Mouse (Mus musculus) midbrain, embryonic 12.5 days (tissue): ENCODE measurements around the gene Ash1l. TPM values are rescaled to one million over a fixed set of nuclear protein-coding genes. Genes with fewer than 3 reads are reported as not detected.
A peak's percentile ranks its signal among the peaks of the same experiment; 100 is the strongest.

Experiments used
- ATAC-seq: fragments of 200-750 bp; cut with Nextera tagmentation; 2 replicates; pipeline ENCODE4 v1.8.0; 2017; ENCODE audit warnings: low read depth, moderate TSS enrichment, moderate library complexity; ENCODE audit not compliant: low FRiP score
- H3K27ac ChIP-seq: fragments of 300-500 bp; sonication (generic); replicated peaks from 2 replicates; pipeline ENCODE4 v1.5.1; 2016; ENCODE audit warnings: mild to moderate bottlenecking
- H3K27me3 ChIP-seq: fragments of 300-500 bp; sonication (generic); 2 replicates; pipeline ENCODE4 v1.6.1; 2016; ENCODE audit warnings: mild to moderate bottlenecking
- H3K36me3 ChIP-seq: fragments of 300-500 bp; sonication (generic); 2 replicates; pipeline ENCODE4 v1.6.1; 2016
- H3K4me1 ChIP-seq: fragments of 300-500 bp; sonication (generic); 2 replicates; pipeline ENCODE4 v1.6.1; 2016
- H3K4me2 ChIP-seq: fragments of 300-500 bp; sonication (generic); replicated peaks from 2 replicates; pipeline ENCODE4 v1.6.1; 2016; ENCODE audit warnings: mild to moderate bottlenecking, moderate library complexity
- H3K4me3 ChIP-seq: fragments of 300-500 bp; sonication (generic); 2 replicates; pipeline ENCODE4 v1.5.1; 2016; ENCODE audit warnings: mild to moderate bottlenecking
- H3K9ac ChIP-seq: fragments of 300-500 bp; sonication (generic); replicated peaks from 2 replicates; pipeline ENCODE4 v1.6.1; 2016; ENCODE audit warnings: mild to moderate bottlenecking, moderate library complexity
- H3K9me3 ChIP-seq: fragments of 300-500 bp; sonication (generic); 2 replicates; pipeline ENCODE4 v1.6.1; 2016; ENCODE audit warnings: mild to moderate bottlenecking
- WGBS: fragments of 180-500 bp; shearing (Covaris S2); methylation state at CpG from one replicate; pipeline ENCODE4 v1.1.7; 2016; 5-methylcytosine and 5-hydroxymethylcytosine counted together
- polyA plus RNA-seq: library from polyadenylated mRNA; unstranded; fragments of >200 nt; fragmentation: Nextera tagmentation; extraction: Ambion mirVana; gene quantifications from 2 replicates; pipeline ENCODE4 v1.2.1, GENCODE M21; 2016

Gene Ash1l
- 22.5 and 23.7 TPM in 2 replicates for polyA plus RNA-seq

DNA sequence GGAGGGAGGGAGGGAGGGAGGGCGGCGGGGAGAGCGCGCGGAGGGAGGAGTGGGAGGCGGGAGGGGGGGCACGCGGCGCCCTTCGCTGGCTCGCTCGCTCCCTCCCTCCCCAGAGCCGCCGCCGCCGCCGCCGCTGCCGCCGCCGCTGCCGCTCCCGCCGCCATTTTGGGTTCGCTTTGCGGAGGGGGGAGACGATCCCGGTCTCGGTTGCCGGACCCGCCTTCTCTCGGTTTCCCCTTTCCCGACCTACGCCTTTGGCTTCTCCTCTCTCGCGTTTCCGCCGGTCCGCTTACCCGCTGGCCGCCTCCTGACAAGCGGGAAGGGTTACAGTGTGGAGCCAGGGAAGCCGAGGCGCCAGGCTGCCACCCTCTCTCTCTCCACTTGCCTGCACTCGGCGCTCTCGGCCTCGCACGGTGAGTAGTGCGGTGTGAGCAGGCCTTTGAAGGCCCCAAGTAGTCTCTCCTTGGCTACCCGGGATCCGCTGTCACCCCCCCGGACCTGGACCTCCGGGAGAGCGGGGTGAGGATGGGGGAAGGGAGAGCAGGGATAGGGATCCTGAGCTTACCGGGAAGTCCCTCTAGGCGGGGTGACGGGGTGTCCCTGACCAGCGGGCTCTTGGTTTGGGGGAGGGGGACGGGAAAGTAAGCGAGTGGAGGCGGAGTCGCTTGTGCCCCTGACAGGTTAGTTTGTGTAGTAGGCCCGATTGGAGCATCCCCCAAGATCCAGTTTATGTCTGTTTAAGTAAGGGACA, at the start of gene Ash1l, which contains the start of gene Dap3:
TSS of gene Ash1l (plus strand) at position 47 of the 751 bp plus-strand sequence.
TSS of gene Dap3 (minus strand) at position 606 of the 751 bp plus-strand sequence.
- Histone ChIP-seq H3K9me3 (no peaks in the 10 kb centered on the region), H3K27ac (peak within 1 kb of the TSS; percentile 99), H3K36me3 (no peaks in the 10 kb centered on the region), H3K4me3 (peak within 1 kb of the TSS; percentile 90), H3K4me2 (peak within 1 kb of the TSS; percentile 73), H3K4me1 (peaks cover 32% of the 10 kb centered on the region), H3K9ac (peak within 1 kb of the TSS; percentile 94), H3K27me3 (no peaks in the 10 kb centered on the region)
- under 1% methylated on average over 39 of the region's 64 CpGs for WGBS
- ATAC-seq: peak; percentile 83

DNA sequence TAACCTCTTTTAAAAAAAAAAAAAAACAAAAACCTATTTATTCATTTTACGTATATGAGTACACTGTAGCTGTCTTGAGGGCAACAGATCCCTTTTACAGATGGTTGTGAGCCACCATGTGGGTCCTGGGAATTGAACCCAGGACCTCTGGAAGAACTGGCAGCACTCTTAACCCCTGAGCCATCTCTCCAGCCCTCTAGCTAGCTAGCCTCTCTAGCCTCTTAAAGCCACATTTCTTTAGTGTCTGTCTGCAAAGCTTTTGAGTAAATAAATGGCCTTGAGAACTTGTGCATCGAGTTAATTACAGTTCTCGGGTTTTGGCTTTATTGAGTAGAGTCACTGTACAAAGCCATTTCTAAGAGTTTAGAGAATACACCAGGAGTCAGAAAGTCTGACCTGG, 45.6 kb upstream of the Ash1l start:
- Histone ChIP-seq H3K27me3 (no peaks in the 10 kb centered on the region), H3K4me2 (no peak overlapping the region), H3K36me3 (peaks cover 95% of the 10 kb centered on the region), H3K9ac (no peak overlapping the region), H3K27ac (no peak overlapping the region), H3K4me1 (no peaks in the 10 kb centered on the region), H3K4me3 (no peak overlapping the region), H3K9me3 (no peaks in the 10 kb centered on the region)
- no peak for ATAC-seq
- WGBS: 83% methylated on average over 3 of the region's 3 CpGs

DNA sequence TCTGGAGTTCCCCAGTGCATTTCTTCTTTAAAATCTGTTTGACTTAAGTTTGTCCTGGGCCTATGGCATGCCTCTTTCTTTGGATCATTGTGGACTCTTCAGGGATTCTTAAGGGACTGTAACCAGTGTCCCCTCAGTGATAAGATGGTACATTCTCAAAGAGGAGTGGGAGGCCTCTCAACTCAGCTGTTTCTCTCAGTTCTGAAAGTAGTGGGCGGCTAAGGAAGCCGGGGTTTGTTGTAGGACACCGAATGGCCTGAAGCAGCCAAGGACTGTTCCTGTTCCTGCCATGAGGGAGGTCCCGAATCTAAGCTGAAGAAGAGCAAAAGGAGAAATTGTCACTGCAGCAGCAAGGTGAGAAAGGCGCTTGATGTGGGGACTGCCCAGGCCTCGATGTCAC, 45.2 kb upstream of the Ash1l start:
- H3K4me2 ChIP-seq: no peak overlapping the region
- H3K9me3 ChIP-seq: no peaks in the 10 kb centered on the region
- H3K4me3 ChIP-seq: no peak overlapping the region
- H3K27me3 ChIP-seq: no peaks in the 10 kb centered on the region
- no peak overlapping the region for H3K27ac ChIP-seq
- H3K4me1 ChIP-seq: no peaks in the 10 kb centered on the region
- no peak for ATAC-seq
- 93% methylated on average over 6 of the region's 6 CpGs for WGBS
- peaks cover 97% of the 10 kb centered on the region for H3K36me3 ChIP-seq
- H3K9ac ChIP-seq: no peak overlapping the region

DNA sequence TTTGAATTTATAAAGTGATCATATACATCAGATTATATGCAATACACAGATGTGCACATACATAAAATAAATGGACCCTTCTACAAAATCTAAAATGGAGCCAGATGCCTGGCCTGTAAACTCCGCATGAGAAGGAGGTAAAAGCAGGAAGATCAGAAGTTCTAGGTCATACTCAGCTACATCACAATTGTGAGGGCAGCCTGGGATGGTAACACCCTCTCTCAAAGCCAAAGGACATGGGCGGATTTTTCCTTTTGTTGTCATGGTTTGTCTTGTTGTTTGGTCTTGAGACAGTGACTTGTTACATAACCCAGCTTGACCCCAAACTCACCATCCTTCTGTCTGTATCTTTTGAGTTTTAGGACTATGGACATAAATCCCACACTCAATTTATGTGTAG, 44.7 kb upstream of the Ash1l start:
- H3K36me3 ChIP-seq: peaks cover 97% of the 10 kb centered on the region
- no peaks in the 10 kb centered on the region for H3K9me3 ChIP-seq
- H3K27me3 ChIP-seq: no peaks in the 10 kb centered on the region
- no peak overlapping the region for H3K9ac ChIP-seq
- no peak overlapping the region for H3K27ac ChIP-seq
- WGBS: 95% methylated on average over 2 of the region's 2 CpGs
- no peaks in the 10 kb centered on the region for H3K4me1 ChIP-seq
- no peak for ATAC-seq
- H3K4me2 ChIP-seq: no peak overlapping the region
- H3K4me3 ChIP-seq: no peak overlapping the region

DNA sequence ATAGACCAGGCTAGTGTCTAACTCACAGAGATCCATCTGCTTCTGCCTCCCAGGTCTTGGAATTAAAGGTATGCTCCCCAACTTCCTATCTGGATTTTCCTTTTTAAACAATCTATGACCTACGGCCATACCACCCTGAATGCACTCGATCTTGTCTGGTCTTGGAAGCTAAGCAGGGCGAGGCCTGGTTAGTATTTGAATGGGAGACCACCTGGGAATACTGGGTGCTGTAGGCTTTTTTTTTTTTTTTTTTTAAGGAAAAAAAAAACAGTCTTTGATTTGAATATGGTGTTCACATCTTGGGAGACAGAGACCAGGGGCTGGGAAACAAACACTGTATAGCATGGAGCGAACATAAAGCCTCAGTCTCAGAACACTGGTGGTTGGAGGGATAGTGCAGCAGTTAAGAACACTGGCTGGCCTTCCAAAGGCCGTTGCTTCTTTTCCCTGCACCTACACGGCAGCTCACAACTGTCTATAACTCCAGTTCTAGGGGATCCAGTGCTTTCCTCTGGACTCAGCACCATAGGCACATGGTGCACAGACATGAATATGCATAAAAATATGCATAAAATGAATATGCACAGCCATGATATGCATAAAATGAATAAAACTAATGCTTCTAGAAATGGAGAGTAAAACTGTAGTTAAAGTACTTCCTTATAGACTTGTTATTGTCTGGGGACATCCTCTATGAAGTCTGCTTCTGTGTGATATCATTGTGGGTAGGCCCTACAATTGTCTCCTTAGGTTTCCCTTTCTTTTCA, 43.8 kb upstream of the Ash1l start:
- ATAC-seq: no peak

DNA sequence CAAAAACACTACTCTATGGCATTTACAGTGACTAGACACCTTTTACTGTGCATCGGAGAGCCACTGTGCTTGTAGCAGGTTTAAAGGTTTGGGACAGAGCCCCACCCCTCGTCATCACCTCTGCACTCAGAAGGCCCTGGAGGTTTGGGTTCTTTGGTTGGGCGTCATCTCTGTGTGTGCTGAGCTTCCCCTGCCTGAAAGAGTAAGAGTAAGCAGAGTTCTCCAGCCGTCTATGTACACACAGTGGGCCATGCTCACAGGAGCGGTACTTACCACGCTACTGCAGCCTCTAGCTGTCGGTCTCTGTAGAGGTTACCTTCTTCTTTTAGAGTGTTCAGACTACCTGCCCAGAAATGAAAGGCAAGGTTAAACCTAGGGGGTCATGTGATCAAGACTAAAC, 37.8 kb upstream of the Ash1l start:
- no peak overlapping the region for H3K27ac ChIP-seq
- H3K9me3 ChIP-seq: no peaks in the 10 kb centered on the region
- ATAC-seq: no peak
- 89% methylated on average over 7 of the region's 7 CpGs for WGBS
- H3K4me2 ChIP-seq: peak overlapping the region; percentile 80
- H3K27me3 ChIP-seq: no peaks in the 10 kb centered on the region
- H3K4me1 ChIP-seq: peaks cover 16% of the 10 kb centered on the region
- peaks cover 44% of the 10 kb centered on the region for H3K36me3 ChIP-seq
- peak overlapping the region; percentile 63; the same call in 1 of the 2 replicates for H3K4me3 ChIP-seq
- H3K9ac ChIP-seq: peak overlapping the region; percentile 66; the same call in 1 of the 2 replicates

More for the DNA sequence above, 43.8 kb upstream of the Ash1l start:
- Histone ChIP-seq H3K4me1 (no peaks in the 10 kb centered on the region), H3K4me3 (no peak overlapping the region), H3K4me2 (no peak overlapping the region), H3K9ac (no peak overlapping the region), H3K36me3 (peaks cover 99% of the 10 kb centered on the region), H3K9me3 (no peaks in the 10 kb centered on the region), H3K27ac (no peak overlapping the region; the same call in 1 of the 2 replicates), H3K27me3 (no peaks in the 10 kb centered on the region)
- 92% methylated on average over 6 of the region's 6 CpGs for WGBS

DNA sequence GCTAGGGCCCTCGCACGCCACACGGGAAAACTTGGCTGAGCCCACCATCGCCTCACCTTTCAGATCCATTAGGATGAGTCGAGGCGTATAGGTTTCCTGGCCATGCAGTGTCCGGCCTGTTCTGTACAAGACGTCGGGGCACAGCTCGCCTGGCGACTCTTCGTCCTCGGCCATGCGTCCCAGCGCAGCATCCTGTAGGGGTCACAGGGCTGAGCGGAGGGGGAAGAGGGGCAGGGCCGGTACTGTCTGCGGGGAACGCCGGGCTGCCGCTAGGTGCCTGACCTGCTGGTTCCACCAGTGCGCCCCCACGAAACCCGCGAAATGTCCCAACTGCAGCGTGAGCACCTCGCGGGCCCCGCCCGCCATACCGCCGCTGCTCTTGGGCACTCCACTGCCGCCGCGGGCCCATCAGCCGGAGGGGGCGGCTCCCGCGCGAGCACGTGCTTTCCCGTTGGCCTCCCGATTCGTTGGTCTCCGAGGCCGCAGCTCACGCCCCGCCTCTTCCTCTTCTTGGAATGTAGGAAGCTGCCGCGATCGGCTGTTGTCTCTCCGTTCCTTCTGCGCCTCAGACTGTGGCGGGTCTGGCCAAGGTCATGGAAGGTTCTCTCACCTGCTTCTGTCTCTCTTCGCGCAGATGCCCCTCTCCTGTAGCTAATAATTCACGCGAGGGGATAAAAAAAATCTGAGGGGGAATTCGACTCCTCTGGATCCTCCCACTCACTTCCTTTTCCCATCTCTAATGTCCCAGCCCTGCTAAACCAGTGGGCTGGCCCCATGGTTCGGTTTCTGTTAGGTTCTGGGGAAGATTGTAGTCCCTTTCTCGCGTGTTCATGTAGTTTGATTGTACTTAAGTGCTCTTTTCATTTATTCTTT, 36.7 kb upstream of the Ash1l start, which contains the start of gene Msto1:
TSS of gene Msto1 (minus strand) at position 489 of the 873 bp plus-strand sequence.
- WGBS: under 1% methylated on average over 59 of the region's 62 CpGs
- peak within 1 kb of the TSS; percentile 86 for H3K27ac ChIP-seq
- peak within 1 kb of the TSS; percentile 80 for H3K4me2 ChIP-seq
- H3K9ac ChIP-seq: peak within 1 kb of the TSS; percentile 66
- no peaks in the 10 kb centered on the region for H3K9me3 ChIP-seq
- ATAC-seq: peak; percentile 98
- H3K4me1 ChIP-seq: peaks cover 16% of the 10 kb centered on the region
- peaks cover 32% of the 10 kb centered on the region for H3K36me3 ChIP-seq
- peak within 1 kb of the TSS; percentile 63 for H3K4me3 ChIP-seq
- H3K27me3 ChIP-seq: no peaks in the 10 kb centered on the region

DNA sequence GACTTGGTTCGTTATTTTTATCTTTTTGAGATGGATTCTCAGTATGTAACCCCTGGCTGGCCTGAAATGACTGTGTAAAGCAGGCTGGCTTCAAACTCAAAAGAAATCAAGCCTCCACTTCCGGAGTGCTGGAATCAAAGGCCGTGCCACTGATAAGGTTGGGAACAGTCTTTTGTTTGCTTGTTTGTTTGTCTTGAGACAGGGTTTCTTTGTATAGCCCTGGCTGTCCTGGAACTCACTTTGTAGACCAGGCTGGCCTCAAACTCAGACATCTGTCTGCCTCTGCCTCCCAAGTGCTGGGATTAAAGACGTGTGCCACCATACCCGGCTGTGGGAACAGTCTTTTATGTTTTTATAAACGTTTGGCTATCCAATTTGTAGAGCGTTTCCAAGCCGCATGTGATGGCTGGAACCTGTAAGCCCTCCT, 36.0 kb upstream of the Ash1l start:
- ATAC-seq: no peak
- peak overlapping the region; percentile 66 for H3K9ac ChIP-seq
- H3K4me2 ChIP-seq: peak overlapping the region; percentile 80
- peaks cover 26% of the 10 kb centered on the region for H3K36me3 ChIP-seq
- H3K27ac ChIP-seq: peak overlapping the region; percentile 86
- H3K4me1 ChIP-seq: peaks cover 16% of the 10 kb centered on the region
- no peaks in the 10 kb centered on the region for H3K27me3 ChIP-seq
- 35% methylated on average over 8 of the region's 8 CpGs for WGBS
- no peaks in the 10 kb centered on the region for H3K9me3 ChIP-seq
- H3K4me3 ChIP-seq: peak overlapping the region; percentile 63

DNA sequence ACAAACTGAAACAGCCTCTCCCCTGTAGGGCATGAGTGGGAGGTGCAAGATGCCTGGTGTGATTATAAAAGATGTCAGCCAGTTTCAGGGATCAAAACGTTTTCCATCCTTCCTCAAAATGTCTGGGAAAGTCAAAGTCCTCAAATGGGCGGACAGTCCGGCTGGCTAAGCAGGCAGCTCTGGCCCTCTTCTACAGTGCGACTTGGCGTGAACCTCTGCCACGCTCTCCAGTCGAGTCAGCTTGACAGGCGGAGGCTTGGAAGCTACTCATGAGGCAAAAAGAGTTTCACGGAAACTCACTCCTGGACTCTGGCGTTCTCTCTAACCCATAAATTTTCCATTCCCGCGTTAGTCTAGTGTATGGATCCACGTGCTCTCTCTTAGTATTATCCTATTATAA, 31.4 kb upstream of the Ash1l start:
- Histone ChIP-seq H3K4me2 (no peak overlapping the region), H3K9me3 (0 out of 2 replicates have a peak, but pooled peaks cover 5% of the 10 kb centered on the region), H3K27ac (no peak overlapping the region), H3K4me3 (no peak overlapping the region), H3K9ac (no peak overlapping the region), H3K27me3 (no peaks in the 10 kb centered on the region), H3K36me3 (peaks cover 31% of the 10 kb centered on the region), H3K4me1 (peaks cover 7% of the 10 kb centered on the region)
- no peak for ATAC-seq
- WGBS: 83% methylated on average over 13 of the region's 13 CpGs

DNA sequence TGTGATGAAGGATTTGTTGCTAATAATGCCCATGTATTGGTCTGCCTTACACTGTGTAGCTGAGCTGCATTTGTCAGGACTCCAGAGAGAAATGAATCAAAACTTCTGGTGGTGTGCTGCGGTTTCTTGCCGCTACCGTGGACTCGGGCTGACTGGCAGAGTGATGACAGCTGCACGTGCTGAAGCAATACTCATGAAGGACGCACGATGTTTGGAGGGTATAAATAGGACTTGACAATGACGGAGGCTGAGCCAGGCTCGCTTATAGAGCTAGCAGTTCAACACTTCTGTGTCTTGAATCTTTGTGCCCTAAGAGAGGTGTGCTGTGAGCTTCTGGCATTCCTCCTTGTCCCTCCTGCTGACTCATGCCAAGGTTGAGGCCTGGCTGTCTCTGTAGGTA, 29.0 kb upstream of the Ash1l start:
- over 99% methylated on average over 9 of the region's 9 CpGs for WGBS
- H3K27ac ChIP-seq: no peak overlapping the region

DNA sequence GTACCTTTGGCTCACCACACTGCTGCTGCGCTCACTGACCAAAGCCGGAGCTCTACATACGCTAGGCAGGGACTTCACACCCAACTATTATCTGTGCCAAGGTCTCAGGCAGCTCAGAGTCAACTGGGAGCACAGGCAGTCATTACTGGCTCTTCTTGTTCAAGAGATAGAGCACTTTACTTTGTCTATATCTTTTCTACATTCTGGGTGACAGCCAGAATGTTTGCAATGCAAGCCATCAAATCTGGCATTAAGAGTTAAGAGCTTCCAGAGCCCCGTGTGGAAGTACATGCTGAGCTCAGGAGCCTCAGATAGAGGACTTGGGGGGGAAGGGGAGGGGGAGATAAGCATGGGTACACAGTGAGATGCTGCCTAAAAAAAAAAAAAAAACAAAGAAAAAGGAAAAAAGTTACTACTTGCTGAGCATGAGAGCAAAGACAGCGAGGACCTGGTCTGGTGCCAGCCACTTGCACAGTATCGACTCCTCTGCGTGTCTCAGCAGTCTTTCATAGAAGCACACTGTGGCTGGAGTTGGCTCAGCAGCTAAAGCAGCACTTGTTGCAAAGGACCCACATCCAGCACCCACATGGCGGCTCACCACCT, 26.3 kb upstream of the Ash1l start:
- Histone ChIP-seq H3K9ac (no peak overlapping the region), H3K9me3 (0 out of 2 replicates have a peak, but pooled peaks cover 5% of the 10 kb centered on the region), H3K4me3 (no peak overlapping the region), H3K4me2 (no peak overlapping the region), H3K4me1 (no peaks in the 10 kb centered on the region), H3K36me3 (peaks cover 79% of the 10 kb centered on the region), H3K27me3 (no peaks in the 10 kb centered on the region), H3K27ac (no peak overlapping the region)
- 93% methylated on average over 8 of the region's 8 CpGs for WGBS
- ATAC-seq: no peak

More for the DNA sequence above, 29.0 kb upstream of the Ash1l start:
- ATAC-seq: no peak
- Histone ChIP-seq H3K4me3 (no peak overlapping the region), H3K36me3 (peaks cover 52% of the 10 kb centered on the region), H3K4me2 (no peak overlapping the region), H3K9ac (no peak overlapping the region), H3K4me1 (no peaks in the 10 kb centered on the region), H3K9me3 (0 out of 2 replicates have a peak, but pooled peaks cover 5% of the 10 kb centered on the region), H3K27me3 (no peaks in the 10 kb centered on the region)
